Mouse (Mus musculus) MEL (cell line): Measurements from ENCODE around the gene Pitx2. TPM values are rescaled to one million over a fixed set of nuclear protein-coding genes. Genes with fewer than 3 reads are reported as not detected.

Experiments used
- DNase-seq: peaks from one replicate; pipeline ENCODE4 v3.0.0; 2011; ENCODE audit warnings: low read depth, low spot score
- H3K27ac ChIP-seq: 2 replicates; pipeline ENCODE4 v1.5.1; 2012; ENCODE audit warnings: low read depth, mild to moderate bottlenecking, control low read depth, low read length, moderate library complexity; ENCODE audit not compliant: control insufficient read depth
- H3K27me3 ChIP-seq, 2 experiments: fragments of 150-350 bp in 1 of 2; sonication (generic) in 1 of 2; 2 replicates each; pipeline ENCODE4 v1.6.1; 2012; ENCODE audit warnings: low read length in 2 of 2, mild to moderate bottlenecking in 2 of 2, improper control_type of control experiment in 1 of 2, moderate library complexity in 1 of 2; ENCODE audit not compliant: insufficient read depth in 2 of 2, control insufficient read depth in 1 of 2
- H3K36me3 ChIP-seq, 2 experiments: 2 replicates each; pipeline ENCODE4 v1.6.1; 2012 to 2014; ENCODE audit warnings: low read length in 2 of 2, improper control_type of control experiment in 1 of 2, inconsistent platforms in 1 of 2, mild to moderate bottlenecking in 1 of 2; ENCODE audit not compliant: insufficient read depth in 2 of 2, control insufficient read depth in 1 of 2
- H3K4me1 ChIP-seq, 2 experiments: fragments of 150-350 bp in 1 of 2; sonication (generic) in 1 of 2; 2 replicates each; pipeline ENCODE4 v1.6.1; 2012; ENCODE audit warnings: low read length in 2 of 2, improper control_type of control experiment in 1 of 2, mild to moderate bottlenecking in 1 of 2; ENCODE audit not compliant: insufficient read depth in 2 of 2, control insufficient read depth in 1 of 2
- H3K4me3 ChIP-seq, 2 experiments: fragments of 150-350 bp in 1 of 2; sonication (generic) in 1 of 2; 2 replicates each; pipeline ENCODE4 v1.5.1; 2012; ENCODE audit warnings: low read depth in 2 of 2, low read length in 2 of 2, mild to moderate bottlenecking in 2 of 2, moderate library complexity in 2 of 2, control low read depth in 1 of 2, improper control_type of control experiment in 1 of 2; ENCODE audit not compliant: control insufficient read depth in 1 of 2, insufficient read depth in 1 of 2
- H3K79me2 ChIP-seq: 2 replicates; pipeline ENCODE4 v1.6.1; 2012; ENCODE audit warnings: mild to moderate bottlenecking, low read length, moderate library complexity; ENCODE audit not compliant: control insufficient read depth, poor library complexity, insufficient read depth
- H3K9ac ChIP-seq: 2 replicates; pipeline ENCODE4 v1.6.1; 2012; ENCODE audit warnings: low read depth, mild to moderate bottlenecking, control low read depth, low read length, moderate library complexity; ENCODE audit not compliant: control insufficient read depth, poor library complexity, severe bottlenecking
- H3K9me3 ChIP-seq: fragments of 150-350 bp; sonication (generic); replicated peaks from 2 replicates; pipeline ENCODE4 v1.6.1; 2012; ENCODE audit warnings: mild to moderate bottlenecking, low read length, improper control_type of control experiment, moderate library complexity; ENCODE audit not compliant: insufficient read depth
- BHLHE40 ChIP-seq: IDR thresholded peaks from 2 replicates; pipeline ENCODE4 v1.6.1; 2012; ENCODE audit warnings: low read depth, mild to moderate bottlenecking, inconsistent platforms, low read length, improper control_type of control experiment, borderline replicate concordance
- CHD1 ChIP-seq: IDR thresholded peaks from 2 replicates; pipeline ENCODE4 v1.6.1; 2012; ENCODE audit warnings: low read depth, mild to moderate bottlenecking, inconsistent platforms, low read length, improper control_type of control experiment
- CTCF ChIP-seq, 3 experiments: IDR thresholded peaks in 2 of 3; conservative IDR thresholded peaks in 1 of 3; 2 replicates each; pipeline ENCODE4 v1.5.1; 2011 to 2012; ENCODE audit warnings: low read length in 3 of 3, low read depth in 2 of 3, mild to moderate bottlenecking in 2 of 3, improper control_type of control experiment in 1 of 3, inconsistent platforms in 1 of 3, mixed read lengths in 1 of 3, moderate library complexity in 1 of 3; ENCODE audit not compliant: control insufficient read depth in 1 of 3, insufficient read depth in 1 of 3, poor library complexity in 1 of 3, severe bottlenecking in 1 of 3
- E2F4 ChIP-seq: IDR thresholded peaks from 2 replicates; pipeline ENCODE4 v1.6.1; 2011; ENCODE audit warnings: low read depth, low read length, improper control_type of control experiment, borderline replicate concordance
- EP300 ChIP-seq, 2 experiments: IDR thresholded peaks; 2 replicates each; pipeline ENCODE4 v1.6.1; 2011; ENCODE audit warnings: improper control_type of control experiment in 2 of 2, low read length in 2 of 2, low read depth in 1 of 2, mild to moderate bottlenecking in 1 of 2
- ETS1 ChIP-seq: IDR thresholded peaks from 2 replicates; pipeline ENCODE4 v1.6.1; 2012; ENCODE audit warnings: low read depth, mild to moderate bottlenecking, inconsistent platforms, low read length, improper control_type of control experiment, moderate library complexity
- GABPA ChIP-seq: IDR thresholded peaks from 2 replicates; pipeline ENCODE4 v1.6.1; 2012; ENCODE audit warnings: low read depth, mild to moderate bottlenecking, inconsistent platforms, low read length, improper control_type of control experiment, moderate library complexity
- GATA1 ChIP-seq: IDR thresholded peaks from 2 replicates; pipeline ENCODE4 v1.6.1; 2011; ENCODE audit warnings: low read depth, low read length, improper control_type of control experiment
- HCFC1 ChIP-seq: IDR thresholded peaks from 2 replicates; pipeline ENCODE4 v1.6.1; 2012; ENCODE audit warnings: low read depth, mild to moderate bottlenecking, inconsistent platforms, low read length, improper control_type of control experiment, moderate library complexity
- KAT2A ChIP-seq: conservative IDR thresholded peaks from 2 replicates; pipeline ENCODE4 v1.6.1; 2012; ENCODE audit warnings: low read depth, low read length, improper control_type of control experiment, inconsistent platforms
- MAFK ChIP-seq: IDR thresholded peaks from 2 replicates; pipeline ENCODE4 v1.6.1; 2011; ENCODE audit warnings: low read depth, mild to moderate bottlenecking, low read length, improper control_type of control experiment, borderline replicate concordance
- MEF2A ChIP-seq: IDR thresholded peaks from 2 replicates; pipeline ENCODE4 v1.6.1; 2014; ENCODE audit warnings: low read depth, mild to moderate bottlenecking, inconsistent platforms, low read length, improper control_type of control experiment; ENCODE audit not compliant: poor library complexity, insufficient replicate concordance, severe bottlenecking; ENCODE audit errors: extremely low read depth
- POLR2A ChIP-seq, 2 experiments: IDR thresholded peaks; 2 replicates each; pipeline ENCODE4 v1.6.1; 2011 to 2012; ENCODE audit warnings: low read length in 2 of 2, mild to moderate bottlenecking in 2 of 2, control low read depth in 1 of 2, improper control_type of control experiment in 1 of 2, low read depth in 1 of 2, moderate library complexity in 1 of 2; ENCODE audit not compliant: control insufficient read depth in 1 of 2, insufficient read depth in 1 of 2, poor library complexity in 1 of 2
- POLR2AphosphoS5 ChIP-seq: IDR thresholded peaks from 2 replicates; pipeline ENCODE4 v1.6.1; 2012; ENCODE audit warnings: low read depth, borderline replicate concordance, mild to moderate bottlenecking, inconsistent platforms, low read length, moderate library complexity, mixed read lengths
- RAD21 ChIP-seq: IDR thresholded peaks from 2 replicates; pipeline ENCODE4 v1.6.1; 2011; ENCODE audit warnings: mild to moderate bottlenecking, low read depth, low read length, improper control_type of control experiment
- SMC3 ChIP-seq: IDR thresholded peaks from 2 replicates; pipeline ENCODE4 v1.6.1; 2011; ENCODE audit warnings: low read depth, low read length, improper control_type of control experiment
- TAL1 ChIP-seq: IDR thresholded peaks from 2 replicates; pipeline ENCODE4 v1.6.1; 2012; ENCODE audit warnings: mild to moderate bottlenecking, inconsistent platforms, low read length, moderate library complexity, mixed read lengths
- TBP ChIP-seq: IDR thresholded peaks from 2 replicates; pipeline ENCODE4 v1.8.0; 2011; ENCODE audit warnings: low read depth, low read length, improper control_type of control experiment
- UBTF ChIP-seq: IDR thresholded peaks from 2 replicates; pipeline ENCODE4 v1.6.1; 2012; ENCODE audit warnings: low read depth, mild to moderate bottlenecking, inconsistent platforms, low read length, improper control_type of control experiment, moderate library complexity, borderline replicate concordance; ENCODE audit not compliant: insufficient read depth
- USF1 ChIP-seq: IDR thresholded peaks from 2 replicates; pipeline ENCODE4 v1.6.1; 2014; ENCODE audit warnings: low read depth, mild to moderate bottlenecking, inconsistent platforms, low read length, improper control_type of control experiment, moderate library complexity
- USF2 ChIP-seq, 2 experiments: IDR thresholded peaks; 2 replicates each; pipeline ENCODE4 v1.6.1; 2011 to 2012; ENCODE audit warnings: improper control_type of control experiment in 2 of 2, low read length in 2 of 2, borderline replicate concordance in 1 of 2, inconsistent platforms in 1 of 2, low read depth in 1 of 2, mild to moderate bottlenecking in 1 of 2; ENCODE audit not compliant: insufficient read depth in 1 of 2
- ZC3H11A ChIP-seq: IDR thresholded peaks from 2 replicates; pipeline ENCODE4 v1.6.1; 2012; ENCODE audit warnings: low read depth, mild to moderate bottlenecking, inconsistent platforms, low read length, improper control_type of control experiment
- ZKSCAN1 ChIP-seq: IDR thresholded peaks from 2 replicates; pipeline ENCODE4 v1.6.1; 2012; ENCODE audit warnings: low read depth, mild to moderate bottlenecking, inconsistent platforms, low read length, improper control_type of control experiment, moderate library complexity
- ZNF384 ChIP-seq: IDR thresholded peaks from 2 replicates; pipeline ENCODE4 v1.6.1; 2012; ENCODE audit warnings: low read depth, mild to moderate bottlenecking, inconsistent platforms, low read length, improper control_type of control experiment
- polyA plus RNA-seq, 2 experiments: library from polyadenylated mRNA; stranded (reverse) in 1 of 2; unstranded in 1 of 2; fragments of >175 nt in 1 of 2; fragments of >200 nt in 1 of 2; gene quantifications; 2 replicates each; pipeline versions ENCODE4 v1.2.1 to v1.2.4; 2012; ENCODE audit warnings: low replicate concordance in 2 of 2, low read depth in 1 of 2; ENCODE audit not compliant: insufficient read length in 2 of 2, insufficient read depth in 1 of 2, missing spikeins in 1 of 2
- total RNA-seq: library from RNA; depleted of rRNA; stranded (reverse); fragments of 300-350 nt; gene quantifications from 2 replicates; pipeline ENCODE4 v1.2.3, GENCODE M21; 2012

Gene Pitx2
- total and polyA plus RNA-seq, 3 experiments = not detected

GRCm38 (mm10) chr3:129217862-129218370 is 18.2 kb downstream of the Pitx2 start:
- Histone ChIP-seq H3K9me3 (no peaks in the 10 kb centered on the region), H3K36me3 (no peaks in the 10 kb centered on the region), H3K4me1 (no peaks in the 10 kb centered on the region), H3K4me3 (no peak overlapping the region), H3K27ac (no peak overlapping the region), H3K27me3 (no peaks in the 10 kb centered on the region), H3K9ac (no peak overlapping the region), H3K79me2 (no peaks in the 10 kb centered on the region)
- DNase-seq = no peak
- TF ChIP-seq GABPA (no peak), POLR2A (IDR thresholded peaks at IDR 0.05; ENCODE audit: control insufficient read depth in 1 of 2, insufficient read depth in 1 of 2, low read depth in 1 of 2, low read length in 2 of 2, poor library complexity in 1 of 2) (no peak), TAL1 (no peak), HCFC1 (no peak), ZNF384 (no peak), BHLHE40 (no peak), CHD1 (no peak), MAFK (no peak), ETS1 (no peak), TBP (no peak), POLR2AphosphoS5 (no peak), MEF2A (no peak), RAD21 (no peak)

DNA sequence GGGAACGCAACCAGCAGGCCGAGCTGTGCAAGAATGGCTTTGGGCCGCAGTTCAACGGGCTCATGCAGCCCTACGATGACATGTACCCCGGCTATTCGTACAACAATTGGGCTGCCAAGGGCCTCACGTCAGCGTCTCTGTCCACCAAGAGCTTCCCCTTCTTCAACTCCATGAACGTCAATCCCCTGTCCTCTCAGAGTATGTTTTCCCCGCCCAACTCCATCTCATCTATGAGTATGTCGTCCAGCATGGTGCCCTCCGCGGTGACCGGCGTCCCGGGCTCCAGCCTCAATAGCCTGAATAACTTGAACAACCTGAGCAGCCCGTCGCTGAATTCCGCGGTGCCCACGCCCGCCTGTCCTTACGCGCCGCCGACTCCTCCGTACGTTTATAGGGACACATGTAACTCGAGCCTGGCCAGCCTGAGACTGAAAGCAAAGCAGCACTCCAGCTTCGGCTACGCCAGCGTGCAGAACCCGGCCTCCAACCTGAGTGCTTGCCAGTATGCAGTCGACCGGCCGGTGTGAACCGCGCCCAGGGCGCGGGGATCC is 18.8 kb downstream of the Pitx2 start:
- no peak overlapping the region for H3K9ac ChIP-seq
- H3K4me3 ChIP-seq = no peak overlapping the region
- no peaks in the 10 kb centered on the region for H3K79me2 ChIP-seq
- no peaks in the 10 kb centered on the region for H3K36me3 ChIP-seq
- H3K9me3 ChIP-seq = no peaks in the 10 kb centered on the region
- DNase-seq = no peak
- H3K27me3 ChIP-seq = no peaks in the 10 kb centered on the region
- no peak overlapping the region for H3K27ac ChIP-seq
- TF ChIP-seq GATA1 (no peak), TAL1 (no peak), EP300 (IDR thresholded peaks at IDR 0.05; ENCODE audit: low read depth in 1 of 2, low read length in 2 of 2) (no peak), SMC3 (no peak), USF1 (no peak), KAT2A (no peak), GABPA (no peak), CTCF (IDR thresholded peaks at IDR 0.05 in 2 of 3, conservative IDR thresholded peaks at IDR 0.05 in 1 of 3; ENCODE audit: control insufficient read depth in 1 of 3, insufficient read depth in 1 of 3, low read depth in 2 of 3, low read length in 3 of 3, poor library complexity in 1 of 3, severe bottlenecking in 1 of 3) (no peak), ZNF384 (no peak), USF2 (IDR thresholded peaks at IDR 0.05; ENCODE audit: borderline replicate concordance in 1 of 2, insufficient read depth in 1 of 2, low read depth in 1 of 2, low read length in 2 of 2) (no peak), ETS1 (no peak), UBTF (no peak), MEF2A (no peak), TBP (no peak), POLR2A (IDR thresholded peaks at IDR 0.05; ENCODE audit: control insufficient read depth in 1 of 2, insufficient read depth in 1 of 2, low read depth in 1 of 2, low read length in 2 of 2, poor library complexity in 1 of 2) (no peak), MAFK (no peak), E2F4 (no peak), ZKSCAN1 (no peak), ZC3H11A (no peak)
- H3K4me1 ChIP-seq = no peaks in the 10 kb centered on the region
